Mouse (Mus musculus) myocyte (in vitro differentiated cells): ENCODE data around the gene Kif1b.

Experiments
- CEBPB ChIP-seq: IDR thresholded peaks from 2 replicates; pipeline ENCODE4 v1.6.1; 2011; ENCODE audit warnings: mild to moderate bottlenecking, moderate library complexity; ENCODE audit not compliant: poor library complexity, insufficient read depth, severe bottlenecking
- E2F4 ChIP-seq: IDR thresholded peaks from one replicate; pipeline ENCODE4 v1.6.1; 2011; ENCODE audit warnings: mild to moderate bottlenecking, control low read depth, moderate library complexity; ENCODE audit not compliant: insufficient read depth
- MAX ChIP-seq: IDR thresholded peaks from one replicate; pipeline ENCODE4 v1.6.1; 2011; ENCODE audit warnings: low read depth, mild to moderate bottlenecking, control low read depth
- MYOD1 ChIP-seq, 3 experiments: IDR thresholded peaks; one replicate each; pipeline ENCODE4 v1.6.1; 2011; ENCODE audit warnings: control low read depth in 2 of 3, low read depth in 2 of 3, mild to moderate bottlenecking in 2 of 3, moderate library complexity in 1 of 3; ENCODE audit not compliant: insufficient read length in 2 of 3, control insufficient read depth in 1 of 3
- MYOG ChIP-seq, 3 experiments: IDR thresholded peaks; one replicate each; pipeline ENCODE4 v1.6.1; 2011; ENCODE audit warnings: control low read depth in 2 of 3, low read depth in 2 of 3, mild to moderate bottlenecking in 2 of 3; ENCODE audit not compliant: insufficient read length in 2 of 3, control insufficient read depth in 1 of 3, insufficient read depth in 1 of 3
- POLR2A ChIP-seq: IDR thresholded peaks from one replicate; pipeline ENCODE4 v1.6.1; 2011; ENCODE audit warnings: low read depth, mild to moderate bottlenecking, control low read depth, moderate library complexity; ENCODE audit not compliant: insufficient read length
- POLR2AphosphoS2 ChIP-seq: IDR thresholded peaks from one replicate; pipeline ENCODE4 v1.6.1; 2011; ENCODE audit warnings: low read depth, control low read depth; ENCODE audit not compliant: insufficient read length
- REST ChIP-seq: IDR thresholded peaks from one replicate; pipeline ENCODE4 v1.6.1; 2011; ENCODE audit warnings: mild to moderate bottlenecking, control low read depth, moderate library complexity; ENCODE audit not compliant: insufficient read depth, insufficient read length
- SRF ChIP-seq: IDR thresholded peaks from one replicate; pipeline ENCODE4 v1.6.1; 2011; ENCODE audit warnings: low read depth; ENCODE audit not compliant: control insufficient read depth, insufficient read length
- TCF12 ChIP-seq: IDR thresholded peaks from one replicate; pipeline ENCODE4 v1.6.1; 2011; ENCODE audit warnings: mild to moderate bottlenecking, control low read depth; ENCODE audit not compliant: poor library complexity, insufficient read depth, severe bottlenecking
- TCF3 ChIP-seq: IDR thresholded peaks from one replicate; pipeline ENCODE4 v1.6.1; 2011; ENCODE audit warnings: low read depth, control low read depth; ENCODE audit not compliant: insufficient read length
- USF1 ChIP-seq: IDR thresholded peaks from one replicate; pipeline ENCODE4 v1.6.1; 2011; ENCODE audit warnings: low read depth, mild to moderate bottlenecking, control low read depth, moderate library complexity

GRCm38 (mm10) chr4:149157415-149157973 lies 150.0 kb downstream of the Kif1b start:
- TF ChIP-seq E2F4 = no peak
- TF ChIP-seq SRF = no peak
- no peak for TF ChIP-seq POLR2AphosphoS2
- TF ChIP-seq POLR2A = no peak
- TF ChIP-seq TCF3 = no peak
- TF ChIP-seq TCF12 = no peak
- no peak for TF ChIP-seq CEBPB
- no peak for TF ChIP-seq USF1
- no peak for TF ChIP-seq MYOG (IDR thresholded peaks at IDR 0.05; ENCODE audit: control insufficient read depth in 1 of 3, insufficient read depth in 1 of 3, insufficient read length in 2 of 3, low read depth in 2 of 3)
- no peak for TF ChIP-seq REST
- no peak for TF ChIP-seq MYOD1 (IDR thresholded peaks at IDR 0.05; ENCODE audit: control insufficient read depth in 1 of 3, insufficient read length in 2 of 3, low read depth in 2 of 3)
- TF ChIP-seq MAX = no peak
